Mouse (Mus musculus) kidney, adult 9 months (tissue): ENCODE measurements around the gene Ikzf3.

Experiments used
- DNase-seq: peaks from one replicate; pipeline ENCODE4 v3.0.0; 2022

Ikzf3 gene

GRCm38 (mm10) chr11:98563921-98564414 is 18.1 kb upstream of the Ikzf3 start:
- DNase-seq = no peak

GRCm38 (mm10) chr11:98563025-98563424 is 17.2 kb upstream of the Ikzf3 start:
- no peak for DNase-seq

- DNase-seq = no peak
Measured at GRCm38 (mm10) chr11:98560942-98561341, 15.1 kb upstream of the Ikzf3 start.

DNA sequence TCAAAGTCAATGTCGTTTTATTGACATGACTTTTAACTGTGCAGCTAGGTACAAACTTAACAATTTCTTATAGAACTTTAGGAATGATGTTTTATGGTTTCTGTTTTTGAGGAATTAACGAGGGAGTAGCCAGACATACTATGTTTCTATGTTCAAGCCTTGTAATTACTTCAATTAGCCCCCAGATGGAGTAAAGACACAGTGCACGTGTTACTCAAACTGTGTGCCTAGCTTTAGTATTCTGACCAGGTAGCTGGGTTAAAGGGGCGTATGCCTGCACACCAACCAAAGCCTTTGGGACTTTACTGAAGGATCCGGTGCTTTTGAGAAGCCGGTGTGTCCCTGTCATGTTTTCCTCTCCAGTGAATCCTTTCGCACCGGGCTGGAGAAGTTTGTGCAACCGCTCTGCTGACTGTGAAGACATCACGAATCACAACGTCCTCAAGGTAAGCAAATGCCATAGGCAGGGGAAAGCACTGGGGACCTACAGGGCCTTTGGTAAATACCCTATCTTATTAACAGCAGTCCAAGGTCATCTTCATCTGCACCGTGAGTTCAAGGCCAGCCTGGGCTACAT is 9.4 kb upstream of the Ikzf3 start:
- no peak for DNase-seq

- DNase-seq = no peak
Measured at GRCm38 (mm10) chr11:98553966-98554365, 8.1 kb upstream of the Ikzf3 start.

DNA sequence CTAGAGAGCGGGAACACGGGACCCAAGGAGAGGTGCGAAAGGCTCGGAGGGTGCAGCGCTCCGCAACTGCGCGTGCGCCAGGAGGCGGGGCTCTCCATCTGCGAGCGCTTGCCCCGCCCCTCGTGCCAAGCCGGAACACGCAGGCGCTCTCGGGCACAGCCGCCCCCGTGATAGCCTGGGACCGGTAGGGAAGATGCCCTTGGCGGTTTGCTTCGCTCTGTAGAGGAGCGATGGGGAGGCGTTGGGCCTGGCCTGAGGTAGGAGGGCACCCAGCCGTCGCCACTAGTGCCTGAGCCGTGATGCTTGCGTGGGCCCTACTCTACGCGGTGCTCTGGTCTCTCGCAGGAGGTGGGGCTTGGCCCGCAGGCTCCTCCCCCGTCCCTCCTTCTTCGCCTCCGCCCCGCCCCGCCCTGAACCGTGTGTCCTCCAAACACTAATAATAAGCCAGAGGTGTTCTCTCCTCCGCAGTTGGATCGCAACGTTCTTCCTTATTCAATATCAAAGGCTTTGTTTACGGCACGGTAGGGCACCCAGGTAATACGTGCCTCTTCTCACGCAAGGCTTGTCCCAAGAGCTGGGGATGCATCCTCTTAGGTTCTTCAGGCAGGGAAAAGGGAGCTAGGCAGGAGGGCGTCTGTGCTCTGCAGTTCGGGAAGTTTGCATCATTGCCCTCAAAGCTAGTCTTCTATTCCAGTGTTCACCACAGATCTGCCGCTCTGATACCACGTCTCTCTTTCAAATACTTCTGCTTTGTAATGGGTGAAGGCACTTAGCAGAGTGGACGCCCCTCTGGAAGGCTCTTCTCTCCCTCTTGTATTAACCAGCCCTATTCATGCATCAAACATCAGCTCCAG is 5.4 kb upstream of the Ikzf3 start, which contains the start of gene Zpbp2:
Gene Zpbp2, plus strand, starts transcription at position 123 of the 854 bp plus-strand sequence.
- peak; percentile 76 for DNase-seq

DNA sequence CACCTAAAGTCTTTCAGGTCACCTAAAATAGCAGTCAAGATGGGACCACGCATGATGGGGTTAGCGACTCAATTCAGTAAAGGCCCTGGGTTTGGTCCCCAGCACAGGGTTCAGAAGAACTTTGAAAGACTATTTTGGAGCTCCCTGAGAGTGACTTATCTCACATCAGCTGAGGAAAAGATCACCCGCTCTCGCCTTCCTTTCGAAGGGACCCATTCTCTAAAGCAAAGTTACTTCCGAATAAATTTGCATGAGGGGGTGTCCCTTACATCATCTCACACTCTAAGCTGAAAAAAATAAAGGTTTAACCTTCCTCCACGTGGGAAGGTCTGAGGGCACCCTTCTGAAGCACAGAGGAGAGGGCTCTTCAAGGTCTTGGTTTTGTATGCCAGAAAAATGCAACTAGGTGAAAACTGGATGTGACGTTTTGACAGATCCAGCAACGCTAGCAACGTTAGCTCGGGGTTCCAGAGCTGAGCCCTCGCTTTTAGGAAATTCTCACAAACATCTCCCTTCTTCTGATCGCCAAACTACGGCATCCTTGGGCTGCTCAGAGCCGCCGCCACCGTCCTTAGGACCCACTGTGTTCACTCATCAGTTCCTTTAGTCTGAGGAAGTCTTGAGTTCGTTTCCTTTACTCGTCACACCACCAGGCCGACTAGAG is 4.6 kb upstream of the Ikzf3 start:
- DNase-seq = no peak

- no peak for DNase-seq
Measured at GRCm38 (mm10) chr11:98549363-98549762, 3.5 kb upstream of the Ikzf3 start.

DNA sequence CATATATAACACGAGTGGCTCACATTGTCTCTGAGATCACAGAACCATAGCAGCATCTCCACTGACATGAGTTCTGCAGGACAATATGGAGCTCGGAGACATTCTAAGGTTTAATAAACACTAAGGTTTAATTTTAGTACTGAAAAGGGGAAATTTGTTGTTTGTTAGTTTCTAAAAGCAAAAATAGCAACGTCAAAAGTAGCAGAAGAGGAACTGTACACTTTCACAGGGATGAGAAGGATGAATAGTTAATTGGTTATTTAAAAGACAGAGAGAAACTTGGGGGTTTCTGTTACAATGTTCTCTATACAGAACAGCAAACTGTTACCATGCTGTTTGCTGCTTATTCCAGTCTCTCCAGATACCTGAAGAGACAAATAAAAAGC is 1.5 kb upstream of the Ikzf3 start:
- no peak for DNase-seq

DNA sequence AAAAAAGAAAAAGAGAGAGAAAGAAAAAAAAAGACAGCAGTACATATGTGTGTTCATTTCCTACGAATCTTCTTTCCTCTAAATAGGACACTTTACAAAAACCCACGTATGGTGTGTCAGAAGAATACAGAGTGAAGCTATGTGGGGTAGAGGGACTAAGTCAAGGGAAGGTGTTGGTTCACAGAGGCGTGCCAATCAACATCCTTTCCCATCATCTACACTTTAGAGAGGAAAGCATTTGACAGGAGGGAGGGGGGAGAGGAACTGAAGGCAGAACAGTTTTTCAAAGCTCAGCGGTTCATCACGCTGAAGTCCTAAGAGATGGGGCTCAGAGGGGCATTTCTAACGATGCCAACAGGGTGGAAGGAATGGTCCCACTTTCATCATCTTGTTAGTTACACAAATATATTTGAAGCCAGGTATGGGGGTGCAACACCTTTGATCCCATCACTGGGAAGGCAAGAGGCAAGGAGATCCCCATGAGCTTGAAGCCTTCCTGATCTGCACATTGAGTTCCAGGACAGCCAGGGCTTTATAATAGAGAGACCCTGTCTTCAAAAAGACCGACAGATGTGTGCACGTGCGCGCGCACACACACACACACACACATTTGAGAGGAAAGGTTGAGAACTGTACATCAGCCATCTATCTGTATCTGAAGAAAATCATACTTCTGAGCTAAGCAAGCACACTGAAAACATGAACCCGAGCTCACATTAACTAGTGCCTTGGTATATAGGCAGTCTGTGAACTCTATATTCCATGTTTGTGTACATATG is 887 bp upstream of the Ikzf3 start:
- DNase-seq = no peak

GRCm38 (mm10) chr11:98544890-98545677 is 747 bp downstream of the Ikzf3 start:
- DNase-seq = no peak

- no peak for DNase-seq
Measured at GRCm38 (mm10) chr11:98543414-98543813, 2.4 kb downstream of the Ikzf3 start.

GRCm38 (mm10) chr11:98542553-98542952 is 3.3 kb downstream of the Ikzf3 start:
- DNase-seq = no peak

GRCm38 (mm10) chr11:98540319-98540718 is 5.5 kb downstream of the Ikzf3 start:
- DNase-seq = no peak

DNA sequence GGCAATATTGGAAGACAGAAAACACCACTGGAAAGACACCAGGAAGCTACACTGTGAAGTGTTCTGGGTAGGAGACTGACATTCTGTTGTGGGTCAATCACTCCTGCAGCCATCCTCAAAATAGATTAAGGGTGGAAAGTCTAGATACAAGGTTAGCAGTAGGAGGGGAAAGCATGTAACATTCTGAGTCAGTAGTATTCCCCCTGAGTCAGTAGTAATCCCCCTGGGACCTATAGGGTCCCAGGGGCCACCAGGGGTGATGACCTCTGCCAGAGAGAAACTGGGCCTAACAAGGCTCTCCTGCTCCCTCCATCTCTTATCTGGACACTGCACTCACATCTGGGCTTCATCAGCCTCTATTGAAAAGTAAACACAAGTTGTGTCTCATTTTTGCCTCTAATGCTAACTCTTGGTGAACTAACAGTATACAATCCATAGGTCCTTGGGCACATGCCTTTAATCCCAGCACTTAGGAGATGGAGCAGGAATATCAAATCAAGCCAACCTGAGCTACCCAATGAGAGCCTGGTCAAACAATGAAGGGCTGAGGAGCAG is 8.3 kb downstream of the Ikzf3 start:
- no peak for DNase-seq

DNA sequence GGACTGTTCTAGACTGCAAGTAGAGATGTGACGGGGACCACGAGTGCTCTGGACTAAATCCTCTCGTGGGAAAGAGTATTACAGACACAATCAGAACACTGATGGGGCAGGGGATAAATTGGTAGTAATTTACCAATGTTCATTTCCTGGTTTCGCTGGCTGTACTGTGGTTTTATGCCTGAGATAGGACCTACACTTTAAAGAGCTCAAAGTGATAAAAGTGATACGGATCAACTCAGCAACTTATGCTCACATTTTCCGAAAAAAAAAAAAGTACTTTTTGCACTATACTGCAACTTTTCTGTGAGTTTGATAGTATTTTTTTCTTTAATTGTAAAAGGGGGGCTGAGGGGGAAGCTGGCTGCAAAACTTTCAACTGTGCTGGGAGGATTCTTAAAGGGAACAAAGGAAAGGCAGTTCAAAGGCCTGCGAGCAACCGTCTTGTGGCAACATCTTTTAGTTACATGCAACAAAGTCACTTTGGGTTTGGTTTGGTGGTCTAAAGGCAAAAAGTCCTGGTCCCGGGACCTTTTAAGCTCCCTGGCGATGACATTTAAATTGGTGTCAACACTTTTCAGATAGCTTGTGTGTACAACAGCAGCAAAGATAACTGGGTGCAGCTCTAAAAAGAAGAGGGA is 18.9 kb downstream of the Ikzf3 start:
- DNase-seq = no peak

DNA sequence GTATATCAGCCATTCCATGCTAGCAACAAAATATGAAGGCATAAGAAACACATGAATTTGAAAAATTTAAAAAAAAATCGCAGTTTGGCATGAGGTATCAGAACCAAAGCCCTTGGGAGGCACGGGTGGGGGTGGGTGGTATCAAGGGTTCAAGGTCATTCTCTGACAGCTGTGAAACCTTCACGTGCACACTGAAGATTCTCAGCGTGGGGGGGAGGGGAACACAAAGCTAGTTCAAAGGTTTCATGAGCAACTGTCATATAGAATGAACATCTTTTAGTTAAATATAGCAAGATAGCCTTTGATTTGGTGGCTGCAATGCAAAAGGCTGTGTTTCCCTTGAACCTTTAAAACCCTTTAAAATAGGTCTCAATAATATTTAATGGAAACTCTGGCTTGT is 20.7 kb downstream of the Ikzf3 start:
- no peak for DNase-seq

GRCm38 (mm10) chr11:98520468-98520867 is 25.4 kb downstream of the Ikzf3 start:
- DNase-seq = no peak

- DNase-seq = no peak
Measured at GRCm38 (mm10) chr11:98513356-98513936, 32.4 kb downstream of the Ikzf3 start.

- DNase-seq = no peak
Measured at GRCm38 (mm10) chr11:98512881-98513280, 33.0 kb downstream of the Ikzf3 start.

GRCm38 (mm10) chr11:98510125-98510524 is 35.7 kb downstream of the Ikzf3 start:
- no peak for DNase-seq
